Mouse (Mus musculus) liver, adult 2 months (tissue): ENCODE results near the gene Zg16.

Source experiments
- CTCF ChIP-seq: fragments of 200-500 bp; IDR thresholded peaks from 2 replicates; pipeline ENCODE4 v1.5.1; 2011; ENCODE audit warnings: low read depth, low read length, control low read depth
- POLR2A ChIP-seq: fragments of 200-500 bp; IDR thresholded peaks from 2 replicates; pipeline ENCODE4 v1.6.1; 2011; ENCODE audit warnings: low read length, control low read depth; ENCODE audit not compliant: insufficient read depth; ENCODE audit errors: extremely low read depth

GRCm38 (mm10) chr7:127022528-127023271, 64.4 kb downstream of the Zg16 start:
- TF ChIP-seq POLR2A = no peak
- no peak for TF ChIP-seq CTCF
